ENCODE assay signal across 8 mouse cellular contexts in the genomic region with DNA sequence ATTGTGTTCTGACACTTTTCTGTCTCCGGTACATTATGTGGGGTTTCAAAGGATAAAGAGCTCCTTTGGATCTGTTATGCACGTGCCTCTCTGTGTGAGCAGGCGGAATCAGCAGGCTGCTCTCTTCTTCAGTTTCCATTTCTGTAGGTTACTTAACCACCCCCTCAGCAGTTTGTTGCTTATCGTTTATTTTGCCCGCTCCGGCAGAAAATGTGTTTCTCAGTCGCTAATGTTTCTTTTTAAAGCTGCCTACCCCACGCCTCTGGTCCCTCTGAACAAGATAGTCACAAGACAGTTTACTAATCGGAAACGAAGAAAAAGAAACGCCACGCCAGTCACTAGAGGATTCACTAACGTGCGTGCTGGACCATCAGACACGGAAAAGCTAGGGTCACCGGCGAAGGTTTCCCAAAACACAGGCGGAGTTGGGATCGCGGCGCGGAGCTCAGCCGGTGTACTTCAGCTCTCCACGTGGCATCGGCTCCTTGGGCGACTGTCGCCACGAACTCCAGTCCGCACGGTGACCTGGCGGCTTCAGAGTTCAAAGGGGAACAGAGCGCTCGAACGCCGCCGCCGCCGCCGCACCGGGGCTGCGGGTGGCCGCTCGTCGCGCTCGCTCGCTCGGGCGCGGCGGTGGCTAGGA. TPM values are rescaled to one million over a fixed set of nuclear protein-coding genes. Genes with fewer than 3 reads are reported as not detected.
A peak's percentile ranks its signal among the peaks of the same experiment; 100 is the strongest.
DNase-seq lines count a peak whose midpoint lies in the region; ATAC-seq and TF ChIP-seq lines count a peak whose summit lies in the region.

A gene (plus strand): TSS at position 342 of the 643 bp plus-strand sequence.

- no peak for TF ChIP-seq EP300 in CH12.LX (IDR thresholded peaks at IDR 0.05; ENCODE audit: low read length)

- H3K79me2 ChIP-seq in CH12.LX (replicated peaks; ENCODE audit: control insufficient read depth, extremely low read depth, insufficient read depth, poor library complexity, severe bottlenecking) = no peaks in the 10 kb centered on the region

- H3K4me2 ChIP-seq in CH12.LX (ENCODE audit: insufficient read depth, low read depth, poor library complexity, severe bottlenecking) = peak within 1 kb of the TSS; percentile 46; the same call in 1 of the 2 replicates
- peak within 1 kb of the TSS; percentile 96 for H3K4me2 ChIP-seq in embryonic facial prominence, embryonic 14.5 days (ENCODE audit: low read depth, low read length)
- H3K4me2 ChIP-seq in neural tube, embryonic 12.5 days (replicated peaks) = peak within 1 kb of the TSS; percentile 97

- no peak for TF ChIP-seq CTCF in cerebellum, adult 2 months (IDR thresholded peaks at IDR 0.05; ENCODE audit: borderline replicate concordance, insufficient read depth, low read depth, low read length)
- no peak for TF ChIP-seq CTCF in CH12.LX (conservative IDR thresholded peaks at IDR 0.05 in 1 of 2, IDR thresholded peaks at IDR 0.05 in 1 of 2; ENCODE audit: low read depth in 2 of 2, low read length in 2 of 2)

- H3K4me3 ChIP-seq in cerebellum, adult 2 months (replicated peaks; ENCODE audit: insufficient read depth, low read depth, low read length) = peak within 1 kb of the TSS; percentile 96
- H3K4me3 ChIP-seq in CH12.LX (replicated peaks in 1 of 3; ENCODE audit: low read depth in 2 of 3, low read length in 2 of 3, poor library complexity in 1 of 3) = no peak within 1 kb of the TSS
- H3K4me3 ChIP-seq in embryonic facial prominence, embryonic 14.5 days (ENCODE audit: low read depth, low read length) = peak within 1 kb of the TSS; percentile 83
- peak within 1 kb of the TSS; percentile 67 for H3K4me3 ChIP-seq in neural tube, embryonic 12.5 days

- peaks cover 7% of the 10 kb centered on the region for H3K9me3 ChIP-seq in CH12.LX (replicated peaks; ENCODE audit: low read length)
- H3K9me3 ChIP-seq in embryonic facial prominence, embryonic 14.5 days (ENCODE audit: control insufficient read depth, low read length) = no peaks in the 10 kb centered on the region
- no peaks in the 10 kb centered on the region for H3K9me3 ChIP-seq in neural tube, embryonic 12.5 days

- in situ Hi-C loops in CH12.LX (cut with MboI; ENCODE audit: low pct_ligation_motif_present, low pct_unique_long_range_greater_than_20kb, low sequenced_read_pairs) = loop anchor here (25.0 kb wide), 1 partner anchor 411 kb away; no protein-coding TSS in a partner anchor

- 0 out of 2 replicates have a peak, but pooled peaks have one; percentile 5 for ATAC-seq in embryonic facial prominence, embryonic 14.5 days (ENCODE audit: low read depth)
- no peak; the same call in 1 of the 2 replicates for ATAC-seq in neural tube, embryonic 12.5 days (ENCODE audit: low FRiP score, low read depth)

- dilution Hi-C loops in CH12.LX (cut with MboI; ENCODE audit: extremely low pct_ligation_motif_present, extremely low pct_unique_long_range_greater_than_20kb, low sequenced_read_pairs) = no loop called here

- no peak within 1 kb of the TSS for H3K9ac ChIP-seq in CH12.LX (ENCODE audit: insufficient read depth, low read depth)
- peak within 1 kb of the TSS; percentile 74 for H3K9ac ChIP-seq in embryonic facial prominence, embryonic 14.5 days (ENCODE audit: low read depth, low read length)
- peak within 1 kb of the TSS; percentile 54 for H3K9ac ChIP-seq in neural tube, embryonic 12.5 days

- peak within 1 kb of the TSS; percentile 30 for H3K27ac ChIP-seq in cerebellum, adult 2 months (ENCODE audit: insufficient read depth, low read length)
- H3K27ac ChIP-seq in CH12.LX (ENCODE audit: insufficient read depth, low read depth) = no peak within 1 kb of the TSS
- peak within 1 kb of the TSS; percentile 52 for H3K27ac ChIP-seq in embryonic facial prominence, embryonic 14.5 days (replicated peaks; ENCODE audit: low read depth, low read length)
- H3K27ac ChIP-seq in neural tube, embryonic 12.5 days = no peak within 1 kb of the TSS

- H3K36me3 ChIP-seq in CH12.LX (replicated peaks in 1 of 2; ENCODE audit: control insufficient read depth in 1 of 2, insufficient read depth in 1 of 2, low read length in 1 of 2) = peaks cover 7 to 14% of the 10 kb centered on the region in 2 experiments
- H3K36me3 ChIP-seq in embryonic facial prominence, embryonic 14.5 days (ENCODE audit: control insufficient read depth, insufficient read depth, low read length) = no peaks in the 10 kb centered on the region
- no peaks in the 10 kb centered on the region for H3K36me3 ChIP-seq in neural tube, embryonic 12.5 days

- H3K27me3 ChIP-seq in cerebellum, adult 2 months (ENCODE audit: control insufficient read depth, insufficient read depth, low read length) = no peaks in the 10 kb centered on the region
- no peaks in the 10 kb centered on the region for H3K27me3 ChIP-seq in CH12.LX (replicated peaks)
- H3K27me3 ChIP-seq in embryonic facial prominence, embryonic 14.5 days (replicated peaks; ENCODE audit: control insufficient read depth, insufficient read depth, low read length) = peaks cover 45% of the 10 kb centered on the region
- H3K27me3 ChIP-seq in neural tube, embryonic 12.5 days (replicated peaks) = peaks cover 39% of the 10 kb centered on the region

- no peaks in the 10 kb centered on the region for H3K4me1 ChIP-seq in cerebellum, adult 2 months (ENCODE audit: control insufficient read depth, insufficient read depth, low read length)
- no peaks in the 10 kb centered on the region for H3K4me1 ChIP-seq in CH12.LX (ENCODE audit: control insufficient read depth in 1 of 2, insufficient read depth in 2 of 2)
- H3K4me1 ChIP-seq in embryonic facial prominence, embryonic 14.5 days (ENCODE audit: control insufficient read depth, insufficient read depth, low read length) = 0 out of 2 replicates have a peak, but pooled peaks cover 3% of the 10 kb centered on the region
- peaks cover 11% of the 10 kb centered on the region for H3K4me1 ChIP-seq in neural tube, embryonic 12.5 days

- intact Hi-C loops in heart, postnatal 36 days (cut with DNase I) = no loop called here
- intact Hi-C loops in left cerebral cortex, postnatal 25 days (cut with DNase I) = loop anchor here (2.0 to 5.0 kb wide), 2 partner anchors 31 to 139 kb away; no protein-coding TSS in a partner anchor

- 5% methylated on average over 51 of the region's 51 CpGs for whole genome bisulfite sequencing in cerebellum, adult 2 months
- 6% methylated on average over 31 of the region's 51 CpGs for WGBS in embryonic facial prominence, embryonic 14.5 days
- 5% methylated on average over 51 of the region's 51 CpGs for WGBS in neural tube, embryonic 12.5 days

- no peak for TF ChIP-seq RAD21 in CH12.LX (IDR thresholded peaks at IDR 0.05; ENCODE audit: low read depth, low read length)

- no peak for DNase-seq in cerebellum, adult 2 months
- DNase-seq in cerebellum, postnatal 4 days (ENCODE audit: low spot score in 2 of 2) = no peak
- DNase-seq in CH12.LX (ENCODE audit: extremely low read depth) = no peak
- peak; percentile 22 for DNase-seq in embryonic facial prominence, embryonic 14.5 days (ENCODE audit: low spot score)
- DNase-seq in heart, postnatal 36 days = no peak
- DNase-seq in left cerebral cortex, postnatal 25 days (ENCODE audit: low spot score in 2 of 2) = peak; percentile 67 to 77
- DNase-seq in cerebellum, adult 11-12 months = no peak

- TF ChIP-seq POLR2A in cerebellum, adult 2 months (IDR thresholded peaks at IDR 0.05; ENCODE audit: borderline replicate concordance, insufficient read depth, low read length) = no peak
- no peak for TF ChIP-seq POLR2A in CH12.LX (IDR thresholded peaks at IDR 0.05; ENCODE audit: low read depth, low read length)

TF ChIP-seq in CH12.LX, 34 proteins besides CTCF, POLR2A, EP300 and RAD21:
- TF ChIP-seq MAX (IDR thresholded peaks at IDR 0.05; ENCODE audit: low read length) (no peak), MAFK (IDR thresholded peaks at IDR 0.05; ENCODE audit: insufficient replicate concordance, low read length) (no peak), ZC3H11A (IDR thresholded peaks at IDR 0.05; ENCODE audit: low read depth, low read length) (no peak), UBTF (IDR thresholded peaks at IDR 0.05; ENCODE audit: low read depth, low read length) (no peak), TBP (conservative IDR thresholded peaks at IDR 0.05; ENCODE audit: low read depth, low read length) (no peak), USF1 (IDR thresholded peaks at IDR 0.05; ENCODE audit: low read depth, low read length) (no peak), ELF1 (IDR thresholded peaks at IDR 0.05; ENCODE audit: low read depth, low read length) (no peak)

RNA-seq across cellular contexts. Expression of the gene that starts here (rescaled TPM):
- 82.6 and 88.4 TPM in 2 replicates for polyA plus RNA-seq in cerebellum, adult 2 months (2012; rRNA removed)
- 7.4 and 8.8 TPM in 2 replicates for total RNA-seq in CH12.LX (2012; rRNA removed)
- total RNA-seq in CH12.LX (2014; rRNA removed) = 21.6 and 23.3 TPM in 2 replicates
- 31.1 and 48.0 TPM in 2 replicates for polyA plus RNA-seq in CH12.LX (2012; ENCODE audit: insufficient read length, low read depth)
- polyA plus RNA-seq in embryonic facial prominence, embryonic 14.5 days (2014; fragmentation: Nextera tagmentation; extraction: Ambion mirVana) = 10.0 and 10.2 TPM in 2 replicates
- 10 to 100 TPM; 21.0 to 23.3 TPM for total RNA-seq in heart, postnatal 36 days (2021)
- total RNA-seq in left cerebral cortex, postnatal 25 days (2021) = 100 to 1,000 TPM in 1 of 2 experiments, 10 to 100 TPM in 1; 97.9 to 111 TPM
- 7.8 and 9.3 TPM in 2 replicates for polyA plus RNA-seq in neural tube, embryonic 12.5 days (2016; fragmentation: Nextera tagmentation; extraction: Ambion mirVana)

Comparison
In these comparisons a context has a peak if more than half of its experiments do, and no peak if none do; other contexts are left out.
1. RNA of the gene that starts here (total RNA-seq): 97.9 to 111 TPM in left cerebral cortex, postnatal 25 days; 21.0 to 23.3 TPM in heart, postnatal 36 days and 7.4 to 23.3 TPM in CH12.LX; every median in the first group is over 4 times any median in the second.
2. DNase-seq: peak in embryonic facial prominence, embryonic 14.5 days (single experiment) and left cerebral cortex, postnatal 25 days (2 of 2); none in cerebellum, adult 2 months (0 of 2), cerebellum, postnatal 4 days (0 of 2), CH12.LX (single experiment), heart, postnatal 36 days (0 of 2) and cerebellum, adult 11-12 months (single experiment).
3. H3K27ac ChIP-seq: peak in cerebellum, adult 2 months (single experiment) and embryonic facial prominence, embryonic 14.5 days (single experiment); none in CH12.LX (single experiment) and neural tube, embryonic 12.5 days (single experiment).
4. H3K4me3 ChIP-seq: peak in cerebellum, adult 2 months (single experiment), embryonic facial prominence, embryonic 14.5 days (single experiment) and neural tube, embryonic 12.5 days (single experiment); none in CH12.LX (0 of 3).
5. H3K4me2 ChIP-seq: peak in every context shown above with its lines; median percentile 97 in neural tube, embryonic 12.5 days; 96 in embryonic facial prominence, embryonic 14.5 days; 46 in CH12.LX.